Mouse (Mus musculus): ENCODE results near the gene Prkch.

DNA sequence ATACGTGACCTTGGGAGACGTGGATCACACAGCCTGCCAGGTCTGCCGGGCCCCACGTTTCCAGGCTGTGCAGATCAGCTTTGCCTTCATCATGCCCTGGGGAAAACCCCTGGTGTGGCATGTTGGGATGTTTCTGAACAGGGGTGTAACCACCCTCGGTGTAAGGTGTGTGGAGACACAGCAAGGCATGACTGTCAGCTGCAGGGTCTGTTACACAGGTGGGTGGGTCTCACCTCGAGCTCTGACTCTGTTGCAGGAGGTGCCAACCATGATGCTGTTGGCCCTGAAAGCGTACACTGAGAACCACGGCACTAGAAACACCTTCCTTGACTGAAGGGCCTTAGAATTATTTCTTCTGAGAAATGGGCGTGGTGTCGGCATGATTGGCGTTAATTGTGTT is 46.6 kb downstream of the Prkch start:
- TF ChIP-seq CTCF (conservative IDR thresholded peaks at IDR 0.05; ENCODE audit: low read length) (no peak), NANOG (IDR thresholded peaks at IDR 0.05; ENCODE audit: borderline replicate concordance, low read length) (no peak), POU5F1 (IDR thresholded peaks at IDR 0.05; ENCODE audit: borderline replicate concordance, low read length) (no peak)

All from E14TG2a.4 (cell line).